Mouse (Mus musculus): Measurements from ENCODE around the gene Nrf1. TPM values are rescaled to one million over a fixed set of nuclear protein-coding genes. Genes with fewer than 3 reads are reported as not detected.

Nrf1 gene
- polyA plus RNA-seq (2012; rRNA removed): 28.2 and 32.7 TPM in 2 replicates

GRCm38 (mm10) chr6:30047271-30048162 lies at the start of gene Nrf1:
Gene Nrf1 (plus strand): TSS chr6:30047988.

Other genes with a start within 250 kb of the Nrf1 start
- 0.34 and 0.50 TPM in 2 replicates for gene Strip2, start 131.0 kb upstream of the Nrf1 start, polyA plus RNA-seq (2012; rRNA removed)